Mouse (Mus musculus) thymus, adult 2 months (tissue): Measurements from ENCODE around the gene Far2.

Source experiments
- CTCF ChIP-seq: fragments of 200-500 bp; IDR thresholded peaks from 2 replicates; pipeline ENCODE4 v1.5.1; 2012; ENCODE audit warnings: mild to moderate bottlenecking, control low read depth, low read length, moderate library complexity, borderline replicate concordance; ENCODE audit not compliant: control insufficient read depth, poor library complexity, insufficient read depth; ENCODE audit errors: extremely low read depth
- POLR2A ChIP-seq: fragments of 200-500 bp; IDR thresholded peaks from 2 replicates; pipeline ENCODE4 v1.6.1; 2012; ENCODE audit warnings: mild to moderate bottlenecking, low read length, control low read depth, moderate library complexity; ENCODE audit not compliant: control insufficient read depth, poor library complexity, insufficient read depth; ENCODE audit errors: extremely low read depth

GRCm38 (mm10) chr6:148185694-148186093 is 138.6 kb downstream of the Far2 start:
- TF ChIP-seq CTCF (no peak), POLR2A (no peak)
